Mouse (Mus musculus) testis, adult 2 months (tissue): ENCODE measurements around the gene Shisa8.

ENCODE experiments used
- CTCF ChIP-seq: fragments of 200-500 bp; IDR thresholded peaks from 2 replicates; pipeline ENCODE4 v1.5.1; 2012; ENCODE audit warnings: low read depth, mild to moderate bottlenecking, inconsistent platforms, low read length, moderate library complexity; ENCODE audit not compliant: control insufficient read depth, insufficient read depth, insufficient replicate concordance
- POLR2A ChIP-seq: fragments of 200-500 bp; IDR thresholded peaks from 2 replicates; pipeline ENCODE4 v1.6.1; 2012; ENCODE audit warnings: low read depth, mild to moderate bottlenecking, inconsistent platforms, low read length, moderate library complexity; ENCODE audit not compliant: control insufficient read depth

DNA sequence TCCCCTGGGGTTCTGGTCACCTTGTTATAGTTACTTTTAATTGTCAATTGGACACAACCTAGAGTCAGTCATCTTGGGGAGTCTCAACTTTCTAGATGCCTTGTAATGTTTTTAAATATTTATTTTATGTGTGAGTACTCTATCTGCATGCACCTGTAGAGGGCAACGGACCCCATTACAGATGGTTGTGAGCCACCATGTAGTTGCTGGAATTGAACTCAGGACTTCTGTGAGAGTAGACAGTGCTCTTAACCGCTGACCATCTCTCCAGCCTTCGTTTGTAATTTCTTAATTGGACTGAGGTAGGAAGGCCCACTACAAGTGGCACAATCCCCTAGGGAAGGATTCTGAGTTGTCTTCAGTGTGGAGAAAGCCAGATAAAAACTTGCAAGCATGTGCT is 30.7 kb upstream of the Shisa8 start:
- no peak for TF ChIP-seq POLR2A
- TF ChIP-seq CTCF, result no peak
